Mouse (Mus musculus): ENCODE data around the gene Drosha. TPM values are rescaled to one million over a fixed set of nuclear protein-coding genes. Genes with fewer than 3 reads are reported as not detected.
"Not testable (repeated sequence)": the region's sequence is repeated elsewhere in the genome, so short reads cannot be mapped to it uniquely, and the experiment has no call there.

The Drosha gene
- total RNA-seq, 2 experiments from 2014 or later, result 111 to 114 TPM

- intact Hi-C loops (cut with DNase I), result no loop called here
- DNase-seq, result no peak
These were observed 95.6 kb downstream of the Drosha start for GRCm38 (mm10) chr15:12919967-12920870.

- no peak for DNase-seq
- intact Hi-C loops (cut with DNase I), result no loop called here
These were observed 97.3 kb downstream of the Drosha start for GRCm38 (mm10) chr15:12921901-12922300.

- intact Hi-C loops (cut with DNase I), result no loop called here
- DNase-seq, result no peak
These were observed 99.2 kb downstream of the Drosha start for GRCm38 (mm10) chr15:12923826-12924225.

GRCm38 (mm10) chr15:12931481-12931880 is 106.9 kb downstream of the Drosha start:
- DNase-seq, result no peak
- intact Hi-C loops (cut with DNase I), result no loop called here

- DNase-seq, result no peak
- intact Hi-C loops (cut with DNase I), result no loop called here
These were observed 111.7 kb downstream of the Drosha start for GRCm38 (mm10) chr15:12936217-12936732.

GRCm38 (mm10) chr15:12937326-12937725 is 112.7 kb downstream of the Drosha start:
- DNase-seq, result not testable (repeated sequence)

GRCm38 (mm10) chr15:12941106-12941505 is 116.5 kb downstream of the Drosha start:
- DNase-seq, result no peak
- intact Hi-C loops (cut with DNase I), result no loop called here

More at GRCm38 (mm10) chr15:12937326-12937725, 112.7 kb downstream of the Drosha start:
- intact Hi-C loops (cut with DNase I), result not testable (repeated sequence)

GRCm38 (mm10) chr15:12941651-12942180 is 117.1 kb downstream of the Drosha start:
- intact Hi-C loops (cut with DNase I), result no loop called here
- DNase-seq, result no peak

- no peak for DNase-seq
- intact Hi-C loops (cut with DNase I), result no loop called here
These were observed 117.8 kb downstream of the Drosha start for GRCm38 (mm10) chr15:12942424-12942823.

GRCm38 (mm10) chr15:12958051-12958450 is 133.4 kb downstream of the Drosha start:
- DNase-seq, result no peak
- intact Hi-C loops (cut with DNase I), result no loop called here

GRCm38 (mm10) chr15:12962179-12962578 is 137.6 kb downstream of the Drosha start:
- intact Hi-C loops (cut with DNase I), result no loop called here
- DNase-seq, result no peak

GRCm38 (mm10) chr15:12965209-12965608 is 140.6 kb downstream of the Drosha start:
- no peak for DNase-seq
- intact Hi-C loops (cut with DNase I), result no loop called here

- DNase-seq, result no peak
- intact Hi-C loops (cut with DNase I), result no loop called here
These were observed 144.2 kb downstream of the Drosha start for GRCm38 (mm10) chr15:12968815-12969214.

GRCm38 (mm10) chr15:12972441-12972840 is 147.8 kb downstream of the Drosha start:
- intact Hi-C loops (cut with DNase I), result no loop called here
- DNase-seq, result peak; percentile 5

Small RNA genes within 50 kb of the gene (microRNA-seq; reads per million reads assigned to microRNA genes)
- gene Gm47288, result not detected

Other genes starting within 250 kb of the Drosha start
- gene Pdzd2, start 84.9 kb upstream of the Drosha start, total RNA-seq (2021), result 100 to 1,000 TPM in 1 of 2 experiments, 10 to 100 TPM in 1; 87.8 to 107 TPM
- gene 6030458C11Rik, start 166 bp upstream of the Drosha start, total RNA-seq (2021), result 10 to 100 TPM; 26.8 to 29.0 TPM

Measured in left cerebral cortex, postnatal 4 days (tissue).